Mouse (Mus musculus) spleen, postnatal 10 days (tissue): ENCODE results near the gene Mtg2.

Experiments
- DNase-seq, 2 experiments: peaks; one replicate each; pipeline ENCODE4 v3.0.0; 2021 to 2022; ENCODE audit warnings: low spot score in 2 of 2

Mtg2 gene

DNA sequence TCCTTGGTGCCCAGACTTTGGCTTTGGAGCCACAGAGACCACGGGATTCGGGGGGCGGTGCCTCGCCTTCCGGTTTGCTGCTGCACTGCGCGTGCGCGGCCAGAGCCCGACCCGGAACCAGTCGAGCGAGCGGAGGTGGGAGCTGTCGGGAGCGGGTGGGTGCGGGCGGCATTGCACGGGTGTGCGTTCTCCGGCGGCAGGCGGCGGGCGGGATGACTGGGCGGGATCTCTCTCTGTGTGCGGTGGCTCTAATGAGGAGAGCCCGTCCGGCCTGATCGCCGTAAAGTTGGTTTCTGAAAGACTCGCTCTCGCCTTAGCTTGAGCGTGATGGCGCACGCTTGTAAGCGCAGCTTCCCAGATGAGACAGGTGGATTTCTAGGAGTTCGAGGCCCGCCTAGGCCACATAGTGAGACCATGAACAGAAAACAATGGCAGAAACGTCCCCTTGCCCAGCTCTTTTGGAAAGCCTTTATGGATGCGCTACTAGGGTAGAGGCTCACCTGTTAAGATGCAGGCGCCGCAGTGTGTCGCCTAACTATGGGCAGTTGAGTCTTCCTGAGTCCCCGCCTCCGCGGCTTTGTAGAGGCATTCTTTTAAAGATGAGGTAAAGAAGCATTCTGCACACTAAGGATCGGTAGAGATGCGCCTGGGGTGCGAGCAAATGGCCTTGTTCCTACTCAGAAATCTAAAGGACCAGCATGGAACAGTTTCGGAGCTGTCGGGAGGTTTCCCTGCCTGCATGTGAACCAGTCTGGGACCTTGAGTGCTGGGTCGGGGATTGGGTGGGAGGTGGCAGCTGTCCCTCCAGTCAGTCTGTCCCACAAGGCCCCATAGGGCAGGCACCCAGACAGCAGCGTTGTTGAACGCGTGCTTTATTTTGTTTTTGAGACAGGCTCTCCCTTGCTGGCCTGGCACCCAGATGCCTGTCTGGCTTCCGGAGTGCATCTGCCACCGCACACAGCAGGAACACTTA, at the start of gene Mtg2:
Mtg2 (plus strand) TSS at position 108 of the 973 bp plus-strand sequence.
- peak; percentile 88 to 94 for DNase-seq

DNA sequence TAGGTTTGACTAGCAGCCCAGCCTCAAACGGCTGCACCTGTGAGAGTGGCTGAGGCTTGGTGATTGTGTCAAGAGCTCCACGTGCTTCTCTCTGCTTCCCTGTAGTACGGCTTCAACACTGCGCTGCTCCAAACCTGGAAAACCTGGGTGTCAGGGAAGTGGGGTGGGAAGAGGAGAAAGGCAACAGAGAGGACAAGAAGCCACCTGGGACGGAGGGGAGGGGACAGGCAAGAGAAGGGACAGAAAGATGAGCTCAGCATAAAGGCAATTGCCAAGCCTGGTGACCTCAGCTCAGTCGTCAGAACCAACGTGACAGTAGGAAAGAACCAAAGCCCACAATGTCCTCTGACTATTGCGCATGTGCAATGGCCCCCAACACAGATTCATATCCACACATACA, 49.5 kb upstream of the Mtg2 start:
- DNase-seq, result no peak

DNA sequence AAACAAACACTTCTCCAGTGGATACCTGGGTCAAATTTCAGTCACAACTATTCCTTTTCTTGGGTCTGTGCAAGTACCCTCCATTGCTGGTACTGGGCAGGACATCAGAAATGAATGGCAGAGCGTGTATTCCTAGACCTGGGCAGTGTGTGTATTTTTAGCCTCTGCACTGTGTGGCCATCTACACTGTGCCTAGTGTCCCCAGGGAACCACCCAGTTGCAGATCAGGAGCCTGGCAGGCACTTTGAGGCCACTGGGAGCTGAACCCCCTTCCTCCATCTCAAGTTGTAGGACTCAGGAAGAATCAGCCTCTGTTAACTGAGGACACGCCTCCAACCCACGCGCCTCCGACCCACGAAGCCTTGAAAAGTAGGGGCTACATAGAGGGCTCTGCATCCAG, 47.6 kb upstream of the Mtg2 start:
- DNase-seq, result no peak

DNA sequence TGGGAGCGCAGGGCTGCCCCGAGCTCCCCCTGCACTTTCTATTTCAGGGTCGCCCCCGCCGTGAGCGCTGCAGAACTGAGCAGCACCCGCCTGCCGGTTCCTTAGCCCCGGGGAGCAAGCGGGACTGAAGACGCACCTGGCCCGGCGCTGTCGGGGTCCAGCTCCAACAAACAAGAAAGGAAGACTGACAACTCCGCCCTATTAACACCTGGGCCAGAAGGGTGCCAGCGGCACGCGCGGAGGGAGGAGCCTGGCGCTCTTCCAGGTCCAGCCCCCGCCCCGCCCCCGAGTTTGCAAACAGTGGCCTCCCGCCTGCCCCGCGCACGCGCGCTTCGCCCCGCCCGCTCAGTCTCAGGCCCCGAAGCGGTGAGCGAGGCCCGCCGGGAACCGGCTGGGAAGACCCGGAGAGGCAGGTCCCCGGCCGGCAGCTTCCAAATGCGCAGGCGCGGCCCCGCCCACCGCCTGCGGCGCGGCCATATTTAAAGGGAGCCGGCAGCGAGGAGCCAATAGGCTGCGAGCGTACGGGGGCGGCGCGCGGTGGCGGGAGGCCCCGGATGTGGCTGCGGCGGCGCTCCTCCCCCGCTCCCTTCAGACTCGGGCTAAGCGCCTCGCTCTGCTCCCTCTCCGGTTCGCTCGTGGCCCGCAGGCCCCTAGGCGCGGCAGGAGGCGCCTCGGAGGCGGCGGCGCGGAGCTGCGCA, 45.8 kb upstream of the Mtg2 start, which contains the start of gene Lsm14b:
Lsm14b (plus strand) TSS at position 587 of the 698 bp plus-strand sequence.
- DNase-seq, result peak; percentile 97

DNA sequence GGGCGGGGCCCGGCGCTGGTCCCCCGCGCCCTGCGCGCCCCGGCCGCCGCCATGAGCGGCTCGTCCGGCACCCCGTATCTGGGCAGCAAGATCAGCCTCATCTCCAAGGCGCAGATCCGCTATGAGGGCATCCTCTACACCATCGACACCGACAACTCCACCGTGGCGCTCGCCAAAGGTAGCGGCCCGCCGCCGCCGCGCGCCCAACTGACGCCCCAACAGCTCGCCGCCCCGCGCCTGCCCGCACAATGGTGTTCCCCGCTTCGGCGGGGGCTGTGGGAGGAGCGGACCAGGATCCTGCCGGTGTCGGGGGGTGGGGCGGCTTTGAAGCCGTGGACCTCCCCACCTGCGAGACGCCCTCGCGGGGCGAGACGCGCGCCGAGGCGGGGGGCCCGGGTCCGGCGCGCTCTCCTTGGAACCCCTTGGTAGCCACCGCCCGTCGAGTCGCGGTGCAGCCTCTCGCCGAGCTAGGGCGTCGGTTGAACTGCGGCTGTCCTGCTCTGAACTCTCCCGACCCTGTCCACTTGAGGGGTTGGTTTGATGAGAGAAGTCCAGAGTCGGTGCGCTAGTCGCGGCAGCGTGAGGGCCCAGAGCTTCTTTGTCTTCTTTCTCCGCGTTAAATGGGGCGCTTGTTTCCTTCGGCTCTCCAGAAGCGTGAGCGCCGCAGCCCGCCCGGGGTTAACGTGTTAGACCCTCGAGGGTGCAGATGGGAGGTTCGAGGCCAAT, 45.1 kb upstream of the Mtg2 start:
- DNase-seq, result peak in 1 of 2 experiments; percentile 62

DNA sequence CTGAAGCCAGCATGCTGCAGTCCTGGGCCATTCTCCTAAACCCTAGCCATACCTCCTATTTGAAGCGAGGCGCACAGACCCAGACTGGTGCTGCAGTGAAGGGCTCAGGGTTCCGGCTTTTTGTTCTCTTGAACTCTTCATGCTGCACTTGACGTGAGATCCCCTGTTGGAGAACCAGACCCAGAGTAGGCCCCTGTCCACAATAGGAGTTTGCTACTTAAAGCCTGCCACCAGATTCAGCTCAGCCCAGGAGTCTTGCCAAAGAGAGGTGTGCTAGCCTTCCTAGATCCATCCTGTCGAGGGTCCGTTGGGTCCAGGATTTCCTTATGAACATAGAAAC, 44.6 kb upstream of the Mtg2 start:
- no peak for DNase-seq

DNA sequence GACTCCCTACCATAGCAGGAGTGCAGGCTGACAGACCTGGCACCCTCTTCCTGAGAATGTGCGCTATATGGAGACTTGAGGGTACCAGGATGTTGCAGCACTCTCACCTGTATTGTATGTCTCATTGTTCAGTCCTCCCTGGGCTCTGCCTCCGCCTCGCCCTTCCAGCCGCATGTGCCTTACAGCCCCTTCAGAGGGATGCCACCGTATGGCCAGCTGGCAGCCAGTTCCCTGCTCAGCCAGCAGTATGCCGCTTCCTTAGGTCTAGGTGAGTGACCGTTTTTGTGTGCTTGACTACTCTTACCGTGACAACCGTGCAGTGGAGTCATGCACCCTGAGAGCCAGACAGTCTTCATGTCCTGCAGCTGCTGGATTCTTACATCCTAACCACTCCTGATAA, 42.6 kb upstream of the Mtg2 start:
- DNase-seq, result no peak

DNA sequence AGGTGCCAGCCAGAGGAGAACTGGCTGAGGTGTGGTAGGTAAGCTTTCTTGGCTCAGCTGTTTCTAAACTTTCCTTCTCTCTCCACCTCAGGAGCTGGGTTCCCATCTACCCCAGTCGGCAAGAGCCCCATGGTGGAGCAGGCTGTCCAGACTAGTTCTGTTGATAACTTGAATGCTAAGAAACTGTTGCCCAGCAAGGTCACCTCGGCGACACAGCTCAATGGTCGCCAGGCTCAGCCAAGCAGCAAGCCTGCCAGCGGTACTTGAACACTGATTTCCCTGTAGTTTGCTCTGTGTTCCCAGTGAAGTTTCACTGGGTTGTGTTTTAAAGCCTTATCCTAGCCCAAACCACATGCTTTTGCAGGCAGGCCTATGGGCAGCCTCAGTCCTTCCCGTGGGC, 39.1 kb upstream of the Mtg2 start:
- no peak for DNase-seq

DNA sequence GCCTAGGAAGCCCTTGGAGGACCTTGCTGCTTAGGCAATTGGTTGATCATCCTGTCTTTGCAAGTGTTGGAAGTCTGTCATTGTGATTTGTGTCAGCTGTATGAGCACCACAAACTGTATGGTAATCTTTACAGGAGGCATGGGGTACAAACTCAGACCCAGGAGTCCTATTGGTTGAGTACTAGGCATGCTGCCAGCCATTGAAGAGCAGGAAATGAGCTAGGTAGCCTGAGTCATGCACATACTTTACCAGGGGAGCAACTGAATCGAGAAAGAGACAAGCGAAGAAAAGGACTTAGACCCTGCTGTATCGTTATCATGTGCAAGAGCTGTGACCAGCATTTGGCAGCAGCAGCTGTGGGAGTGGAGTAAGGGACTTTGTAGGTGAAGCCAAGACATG, 37.5 kb upstream of the Mtg2 start:
- DNase-seq, result no peak

DNA sequence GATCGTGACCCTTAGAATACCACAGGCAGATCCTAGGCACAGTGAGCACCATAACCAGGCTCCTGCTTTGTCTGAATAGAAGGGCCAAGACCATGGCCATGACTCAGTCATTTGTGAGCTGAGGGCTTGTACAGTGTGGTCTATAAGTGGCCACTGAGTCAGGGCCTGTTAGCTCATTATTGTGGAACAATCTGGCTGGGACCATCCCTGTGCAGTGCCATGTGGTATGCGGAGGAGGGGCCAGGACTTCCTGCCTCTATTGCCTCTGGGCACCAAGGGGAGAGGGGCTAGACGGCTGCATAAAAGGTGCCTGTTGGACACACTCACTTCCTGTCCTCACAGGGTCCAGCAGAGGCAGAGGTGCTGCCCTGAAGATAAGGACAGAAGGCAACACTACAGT, 36.4 kb upstream of the Mtg2 start:
- DNase-seq, result no peak

DNA sequence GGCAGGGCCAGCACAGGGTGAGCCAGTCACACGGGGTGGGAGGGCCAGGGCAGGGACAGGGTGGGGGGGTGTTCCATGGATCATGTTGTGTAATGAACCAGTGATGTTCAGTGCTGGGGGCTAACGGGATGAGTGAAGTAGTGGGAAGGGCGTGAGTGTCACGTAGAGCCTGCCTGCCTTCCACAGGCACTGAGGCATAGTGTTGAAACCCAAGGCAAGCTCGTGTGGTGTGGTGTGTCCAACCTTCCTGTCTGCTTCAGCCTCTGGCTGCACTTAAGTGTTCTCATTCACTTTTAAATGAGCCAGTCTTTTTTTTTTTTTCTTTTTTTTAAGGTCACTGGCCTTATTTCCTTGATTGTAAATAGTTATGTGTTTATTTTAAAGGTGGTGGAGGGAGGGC, 35.6 kb upstream of the Mtg2 start:
- no peak for DNase-seq

DNA sequence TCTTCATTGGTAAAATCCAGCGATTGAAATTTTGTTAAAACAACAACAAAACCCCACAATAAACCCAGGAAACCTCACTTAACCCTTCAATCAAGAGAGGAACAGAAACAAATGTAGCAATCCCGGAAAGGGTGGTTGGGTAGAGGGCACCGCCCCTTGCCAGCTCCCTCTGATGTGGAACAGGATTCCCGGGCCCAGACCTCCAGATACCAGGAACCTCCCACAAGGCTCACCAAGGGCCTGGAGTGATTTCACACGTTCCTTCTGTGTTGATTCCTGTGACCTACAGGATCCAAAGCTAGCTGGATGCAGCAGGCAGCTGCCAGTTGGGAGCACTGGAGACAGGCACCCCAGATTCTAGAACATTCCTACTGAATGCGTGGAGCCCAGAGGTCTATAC, 30.0 kb upstream of the Mtg2 start:
- DNase-seq, result no peak

DNA sequence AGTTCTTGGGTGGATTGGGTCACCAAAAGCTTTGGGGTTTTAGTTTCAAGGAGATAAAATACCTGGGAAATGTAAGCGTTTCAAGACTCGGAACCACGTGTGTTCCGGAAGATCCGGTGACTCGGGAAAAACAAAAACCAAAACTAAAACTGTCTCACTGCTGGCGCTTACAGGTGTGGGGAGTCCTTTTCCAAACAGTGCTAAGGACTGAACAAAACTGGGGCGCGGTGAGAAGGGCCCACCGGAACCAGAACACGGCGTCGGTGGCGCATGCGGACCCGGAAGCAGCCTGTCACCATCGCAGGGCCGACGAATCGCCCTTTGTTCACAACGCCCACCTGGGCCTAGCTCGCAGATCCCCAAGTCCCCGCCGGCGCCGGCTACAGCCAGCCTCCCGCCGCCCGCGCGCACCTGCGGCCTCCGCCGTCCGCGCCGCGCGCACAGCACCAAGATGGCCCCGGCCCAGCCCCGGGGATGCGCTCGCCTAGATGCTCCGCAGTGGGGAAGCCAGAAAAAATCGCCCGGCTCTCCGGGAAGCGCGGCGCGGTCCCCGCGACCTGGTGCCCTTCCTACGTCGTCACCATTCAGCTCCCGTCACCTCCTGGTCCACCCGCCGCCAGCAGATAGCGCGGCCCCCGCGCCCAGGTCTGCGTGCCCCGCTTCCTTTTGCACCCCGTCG, 28.7 kb upstream of the Mtg2 start:
- DNase-seq, result peak in 1 of 2 experiments; percentile 66

DNA sequence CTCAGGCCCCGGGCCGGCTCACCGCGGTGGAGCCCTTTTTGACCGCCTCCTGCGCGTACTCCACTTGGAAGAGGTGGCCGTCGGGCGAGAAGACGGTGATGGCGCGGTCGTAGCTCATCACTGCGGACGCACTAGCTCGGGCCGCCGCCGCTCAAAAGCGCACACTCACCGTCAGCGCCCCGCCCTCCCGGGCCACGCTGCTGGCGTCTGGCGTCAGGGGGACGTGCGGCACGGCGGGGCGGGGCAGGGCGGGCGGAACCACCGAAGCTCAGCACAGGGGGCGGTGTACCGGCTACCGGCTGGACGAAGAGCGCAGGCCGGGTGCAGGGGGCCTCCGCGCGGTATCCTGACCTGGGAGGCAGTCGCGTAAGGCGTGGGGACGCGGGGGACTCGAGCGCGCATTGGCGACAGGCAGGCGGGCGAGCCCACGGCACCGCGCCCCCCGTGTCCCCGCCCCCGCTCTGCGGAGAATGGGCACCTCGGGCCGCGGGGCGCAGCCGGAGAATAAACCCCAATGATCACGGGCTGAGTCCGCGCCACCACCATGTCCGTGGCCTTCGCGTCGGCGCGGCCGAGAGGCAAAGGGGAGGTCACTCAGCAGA, 28.0 kb upstream of the Mtg2 start, which contains the start of the genes Psma7 and Ss18l1:
Psma7 (minus strand) TSS at position 178 of the 602 bp plus-strand sequence.
Ss18l1 (plus strand) TSS at position 254 of the 602 bp plus-strand sequence.
- peak; percentile 85 to 95 for DNase-seq

DNA sequence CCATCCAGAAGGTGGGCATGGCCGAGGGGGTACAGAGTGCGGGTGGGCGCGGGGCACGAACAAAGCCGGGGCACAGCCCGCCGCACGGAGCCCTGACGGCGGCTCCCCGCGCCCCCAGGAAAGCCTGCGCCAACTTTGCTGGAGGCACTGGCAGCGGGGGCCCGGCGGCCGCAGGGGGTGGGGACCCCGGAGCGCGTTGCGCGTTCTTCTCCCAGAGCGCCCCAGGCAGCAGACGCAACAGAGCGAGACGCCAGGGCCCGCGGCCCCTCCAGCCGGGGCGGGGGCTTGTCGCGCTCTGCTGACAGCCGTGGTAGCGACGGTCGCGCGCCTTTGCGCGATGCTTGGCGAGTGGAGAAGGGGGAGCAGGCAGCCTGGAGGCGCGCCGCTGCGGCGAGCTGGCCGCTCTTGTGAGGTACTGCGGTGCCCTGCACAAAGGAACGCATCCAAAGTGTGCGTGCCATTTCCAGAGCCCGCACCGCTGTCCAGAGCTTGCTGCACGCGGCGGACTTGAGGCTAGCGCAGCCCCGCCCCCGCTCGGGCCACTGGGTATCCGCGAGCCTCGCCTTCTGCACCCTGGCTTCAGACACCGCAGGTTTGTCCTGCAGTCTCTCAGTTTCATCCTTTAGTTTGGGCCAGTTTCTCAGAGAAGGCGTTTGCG, 27.4 kb upstream of the Mtg2 start:
- DNase-seq, result peak in 1 of 2 experiments; percentile 71

DNA sequence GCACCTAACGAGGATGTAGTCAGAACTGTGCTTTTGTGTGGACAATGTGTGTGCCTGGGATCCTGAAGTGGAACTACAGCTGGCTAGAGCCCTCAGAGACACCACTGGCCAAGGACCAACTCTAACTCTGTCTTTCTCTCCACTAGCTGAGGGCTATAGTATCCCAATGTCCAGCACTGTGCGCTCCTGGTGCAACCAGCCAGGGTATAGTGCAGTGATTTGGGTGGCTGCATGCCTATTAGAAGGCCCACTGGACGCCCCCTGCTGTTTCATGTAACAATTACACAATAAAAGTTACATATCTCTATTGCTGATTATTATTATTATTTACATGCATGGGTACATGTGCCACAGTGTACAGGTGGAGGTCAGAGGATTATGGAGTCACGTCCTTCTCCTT, 25.1 kb upstream of the Mtg2 start:
- peak in 1 of 2 experiments; percentile 59 for DNase-seq

DNA sequence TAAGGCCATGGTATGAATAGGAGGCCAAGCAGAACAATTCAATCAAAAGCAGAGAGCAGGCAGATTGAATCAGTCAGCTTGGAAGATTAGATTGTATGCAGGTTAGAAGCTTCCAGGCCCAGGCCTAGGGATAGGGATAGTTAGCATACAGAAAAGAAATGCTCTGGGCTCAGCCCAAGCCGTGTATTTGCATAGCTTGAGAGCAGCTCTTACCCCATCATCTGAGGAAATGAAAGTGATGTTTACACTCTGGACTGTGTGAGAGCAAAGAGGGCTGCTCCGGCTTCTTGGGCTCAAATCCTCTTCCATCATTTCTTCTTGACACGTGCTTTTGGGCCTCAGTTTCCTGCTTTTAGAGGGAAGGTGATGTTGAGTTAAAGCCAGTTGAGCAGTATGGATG, 22.8 kb upstream of the Mtg2 start:
- DNase-seq, result no peak

DNA sequence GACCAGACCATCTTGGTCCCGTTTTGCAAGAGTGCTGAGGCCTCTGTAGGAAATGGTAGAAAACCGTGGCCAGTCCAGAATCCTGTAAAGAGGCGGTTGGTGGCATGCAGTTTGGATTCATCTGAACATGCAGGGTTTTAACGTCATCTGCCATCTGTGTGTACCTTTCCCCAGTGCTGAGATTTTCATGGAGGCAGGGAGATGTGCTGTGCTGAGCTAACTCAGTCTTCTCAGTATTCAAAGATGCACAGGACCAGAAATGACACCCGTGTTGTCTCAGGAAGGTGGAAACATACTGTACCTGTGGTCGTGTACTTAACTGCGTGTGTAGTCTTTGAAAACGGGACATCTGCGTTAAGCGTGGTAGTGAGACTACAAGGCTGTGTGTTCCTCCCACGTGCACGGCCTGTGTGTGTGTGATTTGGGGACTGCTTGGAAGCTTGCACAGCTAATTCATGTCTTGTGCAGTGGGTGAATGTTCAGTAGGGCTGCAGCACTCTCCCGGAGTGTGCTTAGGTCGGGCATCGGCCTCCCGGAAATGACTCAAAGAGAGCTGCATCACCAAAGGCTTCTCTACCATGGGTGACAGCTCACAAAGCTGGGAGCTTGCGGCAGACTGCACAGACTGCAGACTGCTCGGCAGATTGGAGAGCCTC, 22.3 kb upstream of the Mtg2 start:
- DNase-seq, result no peak

DNA sequence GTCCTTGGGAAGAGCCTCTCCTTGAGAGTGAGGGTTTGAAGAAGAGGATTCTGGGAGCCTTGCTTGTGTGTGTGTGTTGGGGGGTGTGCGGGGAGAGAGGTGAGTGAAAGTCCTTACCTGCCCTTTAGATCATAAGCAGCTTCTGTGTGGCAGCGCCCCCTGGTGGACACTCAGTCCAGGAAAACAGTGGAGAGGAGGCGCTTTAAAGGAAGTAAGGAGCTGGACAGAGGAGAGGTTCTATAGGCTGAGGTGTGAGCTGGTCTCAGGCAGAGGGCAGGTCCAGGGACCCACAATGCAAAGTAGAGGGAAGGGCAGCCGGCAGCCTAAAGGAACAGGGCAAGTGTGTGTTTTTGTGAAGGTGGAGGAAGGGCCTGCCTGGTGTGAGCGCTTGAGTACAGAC, 19.4 kb upstream of the Mtg2 start:
- peak; percentile 77 to 91 for DNase-seq
